Mouse (Mus musculus) left cerebral cortex, adult 2 months (tissue): ENCODE measurements around the gene Tmed11. TPM values are rescaled to one million over a fixed set of nuclear protein-coding genes. Genes with fewer than 3 reads are reported as not detected.
A peak's percentile ranks its signal among the peaks of the same experiment; 100 is the strongest.
"Not testable (repeated sequence)": the region's sequence is repeated elsewhere in the genome, so short reads cannot be mapped to it uniquely, and the experiment has no call there.

Source experiments
- DNase-seq, 2 experiments: peaks; one replicate each; pipeline ENCODE4 v3.0.0; 2021 to 2022; ENCODE audit warnings: low spot score in 2 of 2, mixed read lengths in 1 of 2; ENCODE audit errors: extremely low spot score in 1 of 2
- H3K27ac ChIP-seq: fragments of 200-600 bp; 2 replicates; pipeline ENCODE4 v1.8.1; 2022
- H3K4me3 ChIP-seq: fragments of 200-600 bp; 2 replicates; pipeline ENCODE4 v1.8.1; 2022
- CTCF ChIP-seq: fragments of 200-600 bp; IDR thresholded peaks from 2 replicates; pipeline ENCODE4 v1.8.1; 2022; ENCODE audit warnings: antibody characterized with exemption, mild to moderate bottlenecking, moderate library complexity
- intact Hi-C: fragments of 180-260 bp; cut with DNase I; formaldehyde crosslinking; loops from one replicate; pipeline ENCODE4 v1.15.1; 2025
- long read RNA-seq, 2 experiments: library from polyadenylated mRNA; stranded (forward); transcript quantifications; one replicate each; pipeline ENCODE4 v2.0.0; 2021; ENCODE audit warnings: borderline mapping rate in 2 of 2
- total RNA-seq, 2 experiments: library from RNA; stranded (reverse); gene quantifications; 2 replicates each; pipeline ENCODE4 v1.2.3; 2021

The Tmed11 gene
- total RNA-seq, result not detected
- long read RNA-seq, experiment 1, result 0 reads
- long read RNA-seq, experiment 2, result 0 reads

- intact Hi-C loops, DNase-seq, H3K4me3 ChIP-seq, H3K27ac ChIP-seq: not testable (repeated sequence)
Observed at GRCm38 (mm10) chr5:108795263-108795662, at the start of gene Tmed11. Tmed11 (minus strand) TSS chr5:108795363.

GRCm38 (mm10) chr5:108836156-108836555, 41.0 kb upstream of the Tmed11 start:
- Histone ChIP-seq H3K27ac (no peak overlapping the region), H3K4me3 (no peak overlapping the region)
- no peak; the same call in 1 of the 2 replicates for TF ChIP-seq CTCF
- intact Hi-C loops, result loop anchor here (2.0 to 5.0 kb wide), 2 partner anchors 43 to 196 kb away; no protein-coding TSS in a partner anchor
- DNase-seq, result no peak

GRCm38 (mm10) chr5:108823276-108823675, 28.1 kb upstream of the Tmed11 start:
- intact Hi-C loops, result no loop called here
- Histone ChIP-seq H3K4me3 (no peak overlapping the region), H3K27ac (no peak overlapping the region)
- DNase-seq, result no peak
- no peak for TF ChIP-seq CTCF

GRCm38 (mm10) chr5:108808750-108809149, 13.6 kb upstream of the Tmed11 start, which contains the start of gene Vmn2r8:
Vmn2r8 (minus strand) TSS chr5:108808850.
- intact Hi-C loops, H3K4me3 ChIP-seq, H3K27ac ChIP-seq, DNase-seq: not testable (repeated sequence)

- no peak for DNase-seq
- H3K4me3 ChIP-seq, result no peak overlapping the region
- TF ChIP-seq CTCF, result no peak
- intact Hi-C loops, result no loop called here
- no peak overlapping the region for H3K27ac ChIP-seq
Observed at GRCm38 (mm10) chr5:108803646-108804045, 8.5 kb upstream of the Tmed11 start.

- intact Hi-C loops, H3K27ac ChIP-seq, H3K4me3 ChIP-seq: not testable (repeated sequence)
- TF ChIP-seq CTCF, result peak; percentile 36
- DNase-seq, result peak in 1 of 2 experiments; percentile 11
Observed at GRCm38 (mm10) chr5:108790385-108790784, 4.8 kb downstream of the Tmed11 start.

GRCm38 (mm10) chr5:108774630-108775306, 20.4 kb downstream of the Tmed11 start, which contains the start of gene Rnf212:
Rnf212 (minus strand) TSS chr5:108774982.
- no peak for TF ChIP-seq CTCF
- no peak for DNase-seq
- Histone ChIP-seq H3K4me3 (no peak within 1 kb of the TSS), H3K27ac (no peak within 1 kb of the TSS)
- intact Hi-C loops, result no loop called here

GRCm38 (mm10) chr5:108760002-108760401, 35.2 kb downstream of the Tmed11 start:
- intact Hi-C loops, result no loop called here
- Histone ChIP-seq H3K4me3 (no peak overlapping the region), H3K27ac (no peak overlapping the region)
- DNase-seq, result no peak
- TF ChIP-seq CTCF, result no peak

- DNase-seq, result peak; percentile 27 to 28
- Histone ChIP-seq H3K27ac (no peak overlapping the region), H3K4me3 (no peak overlapping the region)
- intact Hi-C loops, result loop anchor here (10.0 kb wide), 1 partner anchor 334 kb away; no protein-coding TSS in a partner anchor
- TF ChIP-seq CTCF, result peak; percentile 60
Observed at GRCm38 (mm10) chr5:108758396-108758795, 36.8 kb downstream of the Tmed11 start.

GRCm38 (mm10) chr5:108751258-108751657, 43.9 kb downstream of the Tmed11 start:
- intact Hi-C loops, result loop anchor here (10.0 kb wide), 1 partner anchor 326 kb away; no protein-coding TSS in a partner anchor
- not testable (repeated sequence) for DNase-seq, H3K27ac ChIP-seq, H3K4me3 ChIP-seq

- no peak for TF ChIP-seq CTCF
- DNase-seq, result no peak
- intact Hi-C loops, result loop anchor here (10.0 kb wide), 1 partner anchor 326 kb away; no protein-coding TSS in a partner anchor
- no peak overlapping the region for H3K27ac ChIP-seq
- no peak overlapping the region for H3K4me3 ChIP-seq
Observed at GRCm38 (mm10) chr5:108750328-108751210, 44.6 kb downstream of the Tmed11 start.

- intact Hi-C loops, result no loop called here
Observed at GRCm38 (mm10) chr5:108744629-108745028, 50.5 kb downstream of the Tmed11 start.

More at GRCm38 (mm10) chr5:108744629-108745028, 50.5 kb downstream of the Tmed11 start:
- no peak for DNase-seq
- Histone ChIP-seq H3K27ac (no peak overlapping the region), H3K4me3 (no peak overlapping the region)
- no peak for TF ChIP-seq CTCF
